Mouse (Mus musculus) CH12.LX (cell line): Measurements from ENCODE around the gene Il15. TPM values are rescaled to one million over a fixed set of nuclear protein-coding genes. Genes with fewer than 3 reads are reported as not detected.
A peak's percentile ranks its signal among the peaks of the same experiment; 100 is the strongest.

Source experiments
- DNase-seq: peaks from one replicate; pipeline ENCODE4 v3.0.0-alpha.2; 2013; ENCODE audit errors: extremely low read depth
- H3K27ac ChIP-seq: 2 replicates; pipeline ENCODE4 v1.5.1; 2012; ENCODE audit warnings: low read depth, mild to moderate bottlenecking, control low read depth, moderate library complexity; ENCODE audit not compliant: insufficient read depth
- H3K27me3 ChIP-seq: replicated peaks from 2 replicates; pipeline ENCODE3; 2012; ENCODE audit warnings: inconsistent platforms
- H3K36me3 ChIP-seq, 2 experiments: replicated peaks in 1 of 2; 2 replicates each; pipeline versions ENCODE3 to v1.6.1; 2012; ENCODE audit warnings: inconsistent platforms in 1 of 2, low read length in 1 of 2, mild to moderate bottlenecking in 1 of 2, mixed read lengths in 1 of 2, moderate library complexity in 1 of 2; ENCODE audit not compliant: control insufficient read depth in 1 of 2, insufficient read depth in 1 of 2
- H3K4me1 ChIP-seq, 2 experiments: 2 replicates each; pipeline ENCODE4 v1.6.1; 2012; ENCODE audit warnings: inconsistent platforms in 1 of 2, moderate library complexity in 1 of 2; ENCODE audit not compliant: insufficient read depth in 2 of 2, control insufficient read depth in 1 of 2
- H3K4me2 ChIP-seq: 2 replicates; pipeline ENCODE4 v1.6.1; 2012; ENCODE audit warnings: low read depth, mild to moderate bottlenecking, control low read depth; ENCODE audit not compliant: poor library complexity, insufficient read depth, severe bottlenecking
- H3K4me3 ChIP-seq, 3 experiments: fragments of 150-350 bp in 1 of 3; sonication (generic) in 1 of 3; replicated peaks in 1 of 3; 2 replicates each; pipeline versions ENCODE3 to v1.5.1; 2011 to 2012; ENCODE audit warnings: low read depth in 2 of 3, low read length in 2 of 3, mild to moderate bottlenecking in 2 of 3, moderate library complexity in 2 of 3, control low read depth in 1 of 3, improper control_type of control experiment in 1 of 3, inconsistent platforms in 1 of 3, mixed read lengths in 1 of 3; ENCODE audit not compliant: poor library complexity in 1 of 3
- H3K79me2 ChIP-seq: replicated peaks from 2 replicates; pipeline ENCODE4 v1.6.1; 2012; ENCODE audit warnings: mild to moderate bottlenecking, moderate library complexity; ENCODE audit not compliant: control insufficient read depth, poor library complexity, insufficient read depth, severe bottlenecking; ENCODE audit errors: extremely low read depth
- H3K9ac ChIP-seq: 2 replicates; pipeline ENCODE4 v1.6.1; 2012; ENCODE audit warnings: low read depth, mild to moderate bottlenecking, control low read depth, moderate library complexity; ENCODE audit not compliant: insufficient read depth
- H3K9me3 ChIP-seq: replicated peaks from 2 replicates; pipeline ENCODE3; 2012; ENCODE audit warnings: low read length, inconsistent platforms, mixed read lengths
- CHD1 ChIP-seq: IDR thresholded peaks from 2 replicates; pipeline ENCODE4 v1.6.1; 2012; ENCODE audit warnings: low read depth, low read length, improper control_type of control experiment, inconsistent platforms
- E2F4 ChIP-seq: IDR thresholded peaks from 2 replicates; pipeline ENCODE4 v1.6.1; 2011; ENCODE audit warnings: low read depth, low read length, improper control_type of control experiment; ENCODE audit not compliant: insufficient replicate concordance
- EP300 ChIP-seq: IDR thresholded peaks from 2 replicates; pipeline ENCODE4 v1.6.1; 2011; ENCODE audit warnings: low read length, improper control_type of control experiment
- ETS1 ChIP-seq: conservative IDR thresholded peaks from 2 replicates; pipeline ENCODE4 v1.6.1; 2012; ENCODE audit warnings: low read depth, mild to moderate bottlenecking, inconsistent platforms, low read length, improper control_type of control experiment, moderate library complexity
- HCFC1 ChIP-seq: IDR thresholded peaks from 2 replicates; pipeline ENCODE4 v1.6.1; 2012; ENCODE audit warnings: low read depth, mild to moderate bottlenecking, inconsistent platforms, low read length, improper control_type of control experiment
- IRF4 ChIP-seq: IDR thresholded peaks from 2 replicates; pipeline ENCODE4 v1.6.1; 2014; ENCODE audit warnings: low read depth, mild to moderate bottlenecking, inconsistent platforms, low read length, improper control_type of control experiment
- JUN ChIP-seq: IDR thresholded peaks from 2 replicates; pipeline ENCODE4 v1.6.1; 2011; ENCODE audit warnings: low read depth, mild to moderate bottlenecking, low read length, improper control_type of control experiment, moderate library complexity; ENCODE audit not compliant: insufficient read depth
- JUND ChIP-seq: conservative IDR thresholded peaks from 2 replicates; pipeline ENCODE4 v1.6.1; 2011; ENCODE audit warnings: low read depth, low read length, improper control_type of control experiment
- MAZ ChIP-seq: IDR thresholded peaks from 2 replicates; pipeline ENCODE4 v1.6.1; 2012; ENCODE audit warnings: low read depth, mild to moderate bottlenecking, inconsistent platforms, low read length, improper control_type of control experiment, moderate library complexity
- MEF2A ChIP-seq: IDR thresholded peaks from 2 replicates; pipeline ENCODE4 v1.6.1; 2014; ENCODE audit warnings: low read depth, mild to moderate bottlenecking, inconsistent platforms, low read length, improper control_type of control experiment, borderline replicate concordance
- MYC ChIP-seq: IDR thresholded peaks from 2 replicates; pipeline ENCODE4 v1.6.1; 2011; ENCODE audit warnings: low read depth, mild to moderate bottlenecking, improper control_type of control experiment, low read length
- NELFE ChIP-seq: IDR thresholded peaks from 2 replicates; pipeline ENCODE4 v1.6.1; 2011; ENCODE audit warnings: low read depth, low read length, improper control_type of control experiment
- PAX5 ChIP-seq: IDR thresholded peaks from 2 replicates; pipeline ENCODE4 v1.6.1; 2012; ENCODE audit warnings: low read length, inconsistent platforms, mixed read lengths
- RAD21 ChIP-seq: IDR thresholded peaks from 2 replicates; pipeline ENCODE4 v1.6.1; 2011; ENCODE audit warnings: low read depth, mild to moderate bottlenecking, low read length, improper control_type of control experiment, moderate library complexity
- SIN3A ChIP-seq: IDR thresholded peaks from 2 replicates; pipeline ENCODE4 v1.6.1; 2012; ENCODE audit warnings: low read length, improper control_type of control experiment, inconsistent platforms
- SMC3 ChIP-seq: IDR thresholded peaks from 2 replicates; pipeline ENCODE4 v1.6.1; 2011; ENCODE audit warnings: low read depth, low read length, improper control_type of control experiment
- USF1 ChIP-seq: IDR thresholded peaks from 2 replicates; pipeline ENCODE4 v1.6.1; 2014; ENCODE audit warnings: low read depth, mild to moderate bottlenecking, inconsistent platforms, low read length, improper control_type of control experiment
- USF2 ChIP-seq: conservative IDR thresholded peaks from 2 replicates; pipeline ENCODE4 v1.6.1; 2011; ENCODE audit warnings: low read depth, low read length, improper control_type of control experiment
- ZMIZ1 ChIP-seq: IDR thresholded peaks from 2 replicates; pipeline ENCODE4 v1.6.1; 2012; ENCODE audit warnings: low read depth, mild to moderate bottlenecking, inconsistent platforms, low read length, improper control_type of control experiment
- dilution Hi-C: fragments of 300-500 bp; cut with MboI; formaldehyde crosslinking; loops from 2 replicates; pipeline ENCODE4 v1.14.3; 2020; ENCODE audit warnings: low sequenced_read_pairs; ENCODE audit not compliant: extremely low pct_unique_long_range_greater_than_20kb, extremely low pct_ligation_motif_present
- in situ Hi-C: fragments of 300-500 bp; cut with MboI; formaldehyde crosslinking; loops from 3 replicates; pipeline ENCODE4 v1.14.3; 2019; ENCODE audit warnings: low sequenced_read_pairs, low pct_ligation_motif_present, low pct_unique_long_range_greater_than_20kb, mixed read lengths
- polyA plus RNA-seq: library from polyadenylated mRNA; unstranded; fragments of >175 nt; gene quantifications from 2 replicates; pipeline ENCODE4 v1.2.1, GENCODE M21; 2012; ENCODE audit warnings: low read depth; ENCODE audit not compliant: insufficient read length
- total RNA-seq, 2 experiments: library from RNA; depleted of rRNA; stranded (reverse); fragments of 300-350 nt in 1 of 2; fragments of >200 nt in 1 of 2; gene quantifications; 2 replicates each; pipeline ENCODE4 v1.2.3; 2012 to 2014

Gene Il15
- total and polyA plus RNA-seq, 3 experiments, result 2.2 to 8.9 (median 4.0) TPM

GRCm38 (mm10) chr8:82372846-82373245, 30.2 kb downstream of the Il15 start:
- H3K4me2 ChIP-seq, result peak overlapping the region; percentile 39
- no peak overlapping the region for H3K9ac ChIP-seq
- H3K9me3 ChIP-seq, result no peaks in the 10 kb centered on the region
- no peak for DNase-seq
- H3K27ac ChIP-seq, result peak overlapping the region; percentile 53
- no peaks in the 10 kb centered on the region for H3K27me3 ChIP-seq
- in situ Hi-C loops (no loop called here), dilution Hi-C loops (no loop called here)
- H3K4me1 ChIP-seq, result peaks cover 6 to 26% of the 10 kb centered on the region in 2 experiments
- peaks cover 0 to 3% of the 10 kb centered on the region in 2 experiments for H3K36me3 ChIP-seq
- H3K4me3 ChIP-seq, result peak overlapping the region in 1 of 3 experiments; percentile 42
- H3K79me2 ChIP-seq, result no peaks in the 10 kb centered on the region
- TF ChIP-seq CHD1, result 0 out of 2 replicates have a peak, but pooled peaks have one; percentile 37
- TF ChIP-seq JUN, result peak; percentile 22; the same call in 1 of the 2 replicates
- 0 out of 2 replicates have a peak, but pooled peaks have one; percentile 38 for TF ChIP-seq EP300
- 0 out of 2 replicates have a peak, but pooled peaks have one; percentile 18 for TF ChIP-seq JUND
- no peak for TF ChIP-seq HCFC1
- peak; percentile 57; the same call in 1 of the 2 replicates for TF ChIP-seq IRF4
- no peak for TF ChIP-seq MYC
- no peak for TF ChIP-seq ZMIZ1
- no peak for TF ChIP-seq E2F4
- peak; percentile 74; the same call in 1 of the 2 replicates for TF ChIP-seq MEF2A
- peak; percentile 67; the same call in 1 of the 2 replicates for TF ChIP-seq ETS1

DNA sequence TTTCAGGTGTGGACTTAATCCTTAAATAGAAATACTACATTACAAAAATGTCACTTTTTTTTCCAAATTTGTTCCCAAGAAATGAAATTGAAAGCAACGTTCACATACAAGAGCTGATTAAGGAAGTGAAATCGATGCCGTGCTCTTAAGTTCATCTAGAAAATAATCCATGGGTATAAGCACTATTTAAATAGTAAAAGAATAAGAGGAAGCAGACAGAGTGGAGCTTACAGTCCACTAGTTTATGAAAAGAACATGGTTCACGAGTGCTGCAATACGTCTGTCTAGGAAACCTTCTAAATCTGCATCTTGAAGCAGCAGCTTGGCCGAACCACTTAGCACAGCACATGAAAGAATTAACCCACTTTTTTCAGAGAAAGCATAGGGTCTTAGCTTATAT, 32.4 kb downstream of the Il15 start:
- Histone ChIP-seq H3K36me3 (no peaks in the 10 kb centered on the region), H3K27ac (no peak overlapping the region), H3K9ac (no peak overlapping the region; the same call in 1 of the 2 replicates), H3K4me3 (no peak overlapping the region), H3K9me3 (no peaks in the 10 kb centered on the region), H3K4me1 (peaks cover 6 to 26% of the 10 kb centered on the region in 2 experiments), H3K27me3 (no peaks in the 10 kb centered on the region)
- no peak for DNase-seq
- dilution Hi-C loops (no loop called here), in situ Hi-C loops (no loop called here)
- peak; percentile 36 for TF ChIP-seq EP300
- peak; percentile 27; the same call in 1 of the 2 replicates for TF ChIP-seq IRF4
- TF ChIP-seq USF2, result no peak
- TF ChIP-seq MAZ, result no peak
- TF ChIP-seq JUND, result no peak
- no peak for TF ChIP-seq RAD21
- TF ChIP-seq SMC3, result no peak
- no peak for TF ChIP-seq SIN3A
- no peak for TF ChIP-seq NELFE
- TF ChIP-seq USF1, result no peak
- no peak for TF ChIP-seq PAX5
- TF ChIP-seq, all 38 proteins: peak for 2
- Histone ChIP-seq H3K4me2 (peak overlapping the region; percentile 56), H3K79me2 (no peaks in the 10 kb centered on the region)
